Mouse (Mus musculus) liver, embryonic 16.5 days (tissue): Measurements from ENCODE around the gene Gm10563. TPM values are rescaled to one million over a fixed set of nuclear protein-coding genes. Genes with fewer than 3 reads are reported as not detected.
"Not testable (repeated sequence)": the region's sequence is repeated elsewhere in the genome, so short reads cannot be mapped to it uniquely, and the experiment has no call there.

Experiments
- ATAC-seq: fragments of 200-750 bp; cut with Nextera tagmentation; 2 replicates; pipeline ENCODE4 v1.8.0; 2017; ENCODE audit warnings: low read depth, mild to moderate bottlenecking, moderate number of reproducible peaks, moderate library complexity
- H3K27ac ChIP-seq: fragments of 300-500 bp; sonication (generic); 2 replicates; pipeline ENCODE4 v1.5.1; 2014; ENCODE audit warnings: mild to moderate bottlenecking, low read length
- H3K27me3 ChIP-seq: fragments of 300-500 bp; sonication (generic); 2 replicates; pipeline ENCODE4 v1.6.1; 2014; ENCODE audit warnings: low read depth, low read length, mixed read lengths; ENCODE audit not compliant: control insufficient read depth, insufficient read depth
- H3K36me3 ChIP-seq: fragments of 300-500 bp; sonication (generic); 2 replicates; pipeline ENCODE4 v1.6.1; 2014; ENCODE audit warnings: mild to moderate bottlenecking; ENCODE audit not compliant: control insufficient read depth, insufficient read depth
- H3K4me1 ChIP-seq: fragments of 300-500 bp; sonication (generic); 2 replicates; pipeline ENCODE4 v1.6.1; 2014; ENCODE audit warnings: low read depth, low read length, mixed read lengths; ENCODE audit not compliant: control insufficient read depth
- H3K4me2 ChIP-seq: fragments of 300-500 bp; sonication (generic); 2 replicates; pipeline ENCODE4 v1.6.1; 2014; ENCODE audit warnings: low read depth, low read length, mixed read lengths
- H3K4me3 ChIP-seq: fragments of 300-500 bp; sonication (generic); 2 replicates; pipeline ENCODE4 v1.5.1; 2014; ENCODE audit warnings: low read depth, mild to moderate bottlenecking, low read length
- H3K9ac ChIP-seq: fragments of 300-500 bp; sonication (generic); 2 replicates; pipeline ENCODE4 v1.6.1; 2014; ENCODE audit warnings: low read depth, low read length
- H3K9me3 ChIP-seq: fragments of 300-500 bp; sonication (generic); replicated peaks from 2 replicates; pipeline ENCODE4 v1.6.1; 2016; ENCODE audit warnings: low read length; ENCODE audit not compliant: control insufficient read depth
- WGBS: fragments of 180-500 bp; shearing (Covaris S2); extraction: QIAGEN DNeasy Blood & Tissue Kit; methylation state at CpG from one replicate; pipeline ENCODE4 v1.1.7; 2014; ENCODE audit not compliant: insufficient replicate concordance; 5-methylcytosine and 5-hydroxymethylcytosine counted together
- polyA plus RNA-seq: library from polyadenylated mRNA; unstranded; fragments of >200 nt; fragmentation: Nextera tagmentation; extraction: Ambion mirVana; gene quantifications from 2 replicates; pipeline ENCODE4 v1.2.1, GENCODE M21; 2015

Gm10563 gene
- not detected in 2 replicates for polyA plus RNA-seq

DNA sequence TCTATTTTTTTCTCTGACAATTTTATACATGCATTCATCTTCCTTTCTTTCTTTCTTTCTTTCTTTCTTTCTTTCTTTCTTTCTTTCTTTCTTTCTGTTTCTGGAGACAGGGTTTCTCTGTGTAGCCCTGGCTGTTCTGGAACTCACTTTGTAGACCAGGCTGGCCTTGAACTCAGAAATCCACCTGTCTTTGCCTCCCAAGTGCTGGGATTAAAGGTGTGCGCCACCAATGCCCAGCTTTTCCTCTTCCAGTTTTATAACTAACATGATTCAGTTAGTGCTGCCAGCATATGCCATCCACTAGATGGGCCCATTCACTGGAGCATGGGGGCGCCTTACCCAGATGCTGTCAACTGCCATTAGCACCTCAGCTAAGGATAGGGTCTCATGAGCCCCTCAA lies at the start of gene Gm10563:
Gm10563 (minus strand) TSS at position 101 of the 400 bp plus-strand sequence.
- H3K27ac ChIP-seq, H3K9me3 ChIP-seq, H3K4me1 ChIP-seq, H3K27me3 ChIP-seq, H3K4me3 ChIP-seq, H3K9ac ChIP-seq, ATAC-seq, H3K4me2 ChIP-seq: not testable (repeated sequence)
- peaks cover 63% of the 10 kb centered on the region for H3K36me3 ChIP-seq
- WGBS, result 85% methylated on average over 2 of the region's 2 CpGs

DNA sequence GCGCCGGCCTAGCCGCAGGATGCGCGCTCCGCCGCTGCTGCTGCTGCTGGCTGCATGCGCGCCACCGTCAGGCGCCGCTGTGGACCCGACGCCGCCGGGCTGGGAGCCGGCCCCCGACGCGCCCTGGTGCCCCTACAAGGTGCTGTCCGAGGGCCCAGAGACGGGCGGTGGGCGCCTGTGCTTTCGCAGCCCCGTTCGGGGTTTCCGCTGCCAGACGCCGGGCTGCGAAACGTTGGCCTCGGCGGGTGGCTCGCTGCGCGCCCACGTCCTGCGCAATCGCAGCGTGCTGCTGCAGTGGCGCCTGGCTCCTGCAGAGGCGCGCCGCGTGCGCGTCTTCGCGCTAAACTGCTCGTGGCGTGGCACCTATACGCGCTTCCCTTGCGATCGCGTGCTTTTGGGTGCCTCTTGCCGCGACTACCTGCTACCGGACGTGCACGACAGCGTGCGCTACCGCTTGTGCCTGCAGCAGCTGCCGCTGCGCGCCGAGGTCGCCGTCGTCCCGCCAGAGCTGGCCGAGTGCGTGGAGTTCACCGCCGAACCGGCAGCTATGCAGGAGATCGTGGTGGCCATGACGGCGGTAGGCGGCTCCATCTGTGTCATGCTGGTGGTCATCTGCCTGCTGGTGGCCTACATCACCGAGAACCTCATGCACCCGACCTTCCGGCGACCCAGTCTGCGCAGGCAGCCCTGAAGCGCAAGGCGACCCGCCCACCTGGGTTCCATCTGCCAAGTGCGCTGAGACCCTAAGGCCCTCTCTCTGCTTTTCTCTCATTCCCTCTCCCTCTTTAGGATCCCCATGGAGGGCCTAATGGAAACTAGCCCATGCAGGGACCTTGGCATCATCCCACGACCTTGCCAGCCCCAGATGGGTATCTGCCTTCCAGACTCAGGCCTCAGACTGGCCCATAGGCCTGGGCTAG lies 49.5 kb upstream of the Gm10563 start:
- 0 out of 2 replicates have a peak, but pooled peaks have one; percentile 9 for ATAC-seq
- H3K27ac ChIP-seq, result no peak overlapping the region
- peak overlapping the region; percentile 61 for H3K4me3 ChIP-seq

DNA sequence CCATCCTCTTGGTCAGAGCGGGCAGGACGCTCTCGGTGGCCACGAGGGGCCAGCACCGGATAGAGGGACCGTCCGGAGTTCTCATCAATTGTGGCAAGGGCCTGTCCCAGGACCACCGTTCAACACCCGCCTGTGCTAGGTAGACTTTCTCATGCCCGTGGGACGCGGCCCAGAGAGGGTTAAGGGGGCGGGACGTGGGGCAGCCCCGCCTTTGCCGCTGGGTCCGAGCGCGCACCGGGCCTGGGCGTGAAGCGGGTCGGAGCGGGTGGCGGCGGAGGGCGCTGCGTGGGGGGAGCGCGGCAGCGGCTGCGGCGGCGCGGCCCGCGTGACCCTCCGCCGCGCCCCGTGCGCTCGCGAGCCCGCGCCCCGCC lies 48.9 kb upstream of the Gm10563 start, which contains the start of gene Fndc10:
Fndc10 (plus strand) TSS at position 232 of the 371 bp plus-strand sequence.
- 1% methylated on average over 45 of the region's 47 CpGs for WGBS
- Histone ChIP-seq H3K9me3 (no peaks in the 10 kb centered on the region), H3K9ac (peak within 1 kb of the TSS; percentile 40; the same call in 1 of the 2 replicates), H3K27ac (no peak within 1 kb of the TSS), H3K4me2 (peak within 1 kb of the TSS; percentile 76), H3K4me1 (no peaks in the 10 kb centered on the region; the same call in none of the 2 replicates), H3K36me3 (no peaks in the 10 kb centered on the region), H3K27me3 (peaks cover 41% of the 10 kb centered on the region), H3K4me3 (peak within 1 kb of the TSS; percentile 61)
- ATAC-seq, result peak; percentile 31; the same call in 1 of the 2 replicates

More for the DNA sequence above, 49.5 kb upstream of the Gm10563 start:
- 2% methylated on average over 92 of the region's 92 CpGs for WGBS
- Histone ChIP-seq H3K9ac (peak overlapping the region; percentile 40; the same call in 1 of the 2 replicates), H3K36me3 (no peaks in the 10 kb centered on the region), H3K4me2 (peak overlapping the region; percentile 76), H3K9me3 (no peaks in the 10 kb centered on the region), H3K27me3 (peaks cover 41% of the 10 kb centered on the region), H3K4me1 (no peaks in the 10 kb centered on the region; the same call in none of the 2 replicates)

DNA sequence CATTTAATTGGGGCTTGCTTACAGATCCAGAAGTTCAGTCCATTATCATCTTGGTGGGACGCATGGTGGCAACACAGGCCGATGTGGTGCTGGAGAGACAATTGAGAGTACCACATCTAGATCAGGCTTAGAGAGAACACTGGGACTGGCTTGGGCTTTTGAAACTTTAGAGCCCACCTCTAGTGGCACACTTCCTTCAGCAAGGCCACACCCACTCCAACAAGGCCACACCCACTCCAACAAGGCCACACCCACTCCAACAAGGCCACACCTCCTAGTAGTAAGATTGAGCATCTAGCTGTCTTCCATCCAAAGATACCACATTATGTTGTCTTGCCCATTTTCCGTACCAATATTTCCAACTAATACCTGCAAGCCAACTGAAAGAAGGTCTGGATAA lies 47.2 kb upstream of the Gm10563 start:
- ATAC-seq, result no peak
- Histone ChIP-seq H3K9me3 (no peaks in the 10 kb centered on the region), H3K27me3 (peaks cover 41% of the 10 kb centered on the region), H3K4me2 (no peak overlapping the region), H3K9ac (no peak overlapping the region), H3K4me1 (no peaks in the 10 kb centered on the region; the same call in none of the 2 replicates), H3K4me3 (no peak overlapping the region), H3K36me3 (no peaks in the 10 kb centered on the region), H3K27ac (no peak overlapping the region)
- WGBS, result 94% methylated on average over 3 of the region's 3 CpGs

DNA sequence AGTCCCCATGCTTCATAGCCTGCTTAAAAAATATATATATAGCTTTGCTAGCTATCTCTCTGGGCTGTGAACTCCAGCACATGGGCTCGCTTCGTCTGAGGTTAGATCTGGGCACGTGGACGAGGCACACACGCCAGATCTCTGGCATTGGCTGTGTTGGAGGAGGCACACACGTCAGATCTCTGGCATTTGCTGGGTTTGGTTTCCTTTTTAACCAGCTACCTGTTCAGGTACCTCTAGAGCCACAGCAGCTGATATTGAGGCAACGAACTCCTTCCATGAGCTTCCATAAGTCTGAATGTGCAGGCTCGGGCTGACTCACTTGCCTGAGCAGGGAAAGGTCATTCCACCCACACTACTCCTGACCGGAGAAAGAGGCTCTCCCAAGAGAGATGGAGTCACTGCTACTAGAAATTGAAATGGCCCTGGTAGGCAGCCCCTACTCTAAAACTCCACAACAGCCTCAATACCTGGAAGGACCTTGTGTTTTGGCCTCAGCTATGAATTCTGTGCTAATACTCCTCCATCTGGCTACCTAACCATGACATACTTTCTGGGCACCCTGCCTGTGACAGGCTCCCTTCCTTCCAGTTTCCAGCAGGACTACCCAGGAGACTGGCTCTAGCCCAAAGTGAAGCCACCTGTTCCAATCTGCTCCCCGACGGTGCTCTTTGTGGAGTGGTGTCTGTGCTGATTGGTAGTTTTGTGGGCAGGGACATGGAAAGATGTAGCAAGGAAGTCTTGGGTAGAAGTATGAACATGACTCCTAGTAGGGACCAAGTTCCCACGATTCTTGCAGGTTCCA lies 45.6 kb upstream of the Gm10563 start:
- no peaks in the 10 kb centered on the region; the same call in none of the 2 replicates for H3K4me1 ChIP-seq
- H3K27me3 ChIP-seq, result peaks cover 36% of the 10 kb centered on the region
- no peaks in the 10 kb centered on the region for H3K9me3 ChIP-seq
- no peaks in the 10 kb centered on the region for H3K36me3 ChIP-seq
- ATAC-seq, result no peak
- no peak overlapping the region for H3K4me3 ChIP-seq
- no peak overlapping the region for H3K9ac ChIP-seq
- 60% methylated on average over 12 of the region's 12 CpGs for WGBS
- no peak overlapping the region for H3K27ac ChIP-seq
- H3K4me2 ChIP-seq, result no peak overlapping the region

DNA sequence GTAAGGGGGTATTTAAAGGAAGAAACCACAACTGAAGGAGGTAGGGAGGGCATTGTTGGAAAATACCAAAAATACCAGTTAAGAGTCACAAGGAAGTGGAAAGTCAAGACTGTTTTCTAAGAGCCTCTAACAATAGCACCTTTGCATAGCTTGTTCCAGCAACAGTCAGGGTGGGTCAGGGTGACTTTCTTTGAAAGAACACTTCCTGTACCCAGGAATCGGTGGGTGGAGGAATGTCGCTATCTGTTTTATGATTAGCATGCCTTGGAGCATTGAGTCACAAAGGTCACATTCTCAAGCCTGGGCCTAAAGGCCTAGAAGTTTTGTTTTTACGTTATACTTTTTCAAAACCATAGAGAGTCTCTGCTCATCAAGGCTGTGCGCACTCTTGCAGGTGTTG lies 42.6 kb upstream of the Gm10563 start:
- H3K9ac ChIP-seq, H3K36me3 ChIP-seq, H3K27ac ChIP-seq, H3K4me1 ChIP-seq, H3K9me3 ChIP-seq, H3K4me2 ChIP-seq, H3K4me3 ChIP-seq, H3K27me3 ChIP-seq, ATAC-seq: not testable (repeated sequence)
- WGBS, result 76% methylated on average over 4 of the region's 4 CpGs

DNA sequence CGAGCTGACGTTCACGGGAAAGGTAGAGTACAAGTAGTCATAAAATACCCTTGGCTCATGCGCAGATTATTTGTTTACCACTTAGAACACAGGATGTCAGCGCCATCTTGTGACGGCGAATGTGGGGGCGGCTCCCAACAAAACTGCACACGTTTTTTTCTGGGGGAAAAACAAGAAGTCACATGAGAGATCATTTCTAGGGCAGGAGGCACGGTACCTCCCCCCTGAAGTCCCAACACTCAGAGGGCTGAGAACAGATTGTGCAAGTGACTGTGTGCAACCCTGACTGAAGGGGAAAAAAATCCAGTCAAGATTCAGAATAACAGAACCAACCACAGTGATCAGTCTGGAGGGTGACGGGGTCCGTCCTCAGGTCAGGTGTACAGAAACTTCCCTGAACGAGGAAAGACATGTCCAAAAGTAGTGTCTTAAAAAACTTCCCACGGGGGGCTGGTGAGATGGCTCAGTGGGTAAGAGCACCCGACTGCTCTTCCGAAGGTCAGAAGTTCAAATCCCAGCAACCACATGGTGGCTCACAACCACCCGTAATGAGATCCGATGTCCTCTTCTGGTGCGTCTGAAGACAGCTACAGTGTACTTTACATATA lies 38.6 kb upstream of the Gm10563 start:
- not testable (repeated sequence) for H3K4me2 ChIP-seq, ATAC-seq, H3K27ac ChIP-seq, H3K27me3 ChIP-seq, H3K9me3 ChIP-seq, H3K4me1 ChIP-seq, H3K36me3 ChIP-seq, H3K4me3 ChIP-seq, H3K9ac ChIP-seq
- 77% methylated on average over 15 of the region's 19 CpGs for WGBS

DNA sequence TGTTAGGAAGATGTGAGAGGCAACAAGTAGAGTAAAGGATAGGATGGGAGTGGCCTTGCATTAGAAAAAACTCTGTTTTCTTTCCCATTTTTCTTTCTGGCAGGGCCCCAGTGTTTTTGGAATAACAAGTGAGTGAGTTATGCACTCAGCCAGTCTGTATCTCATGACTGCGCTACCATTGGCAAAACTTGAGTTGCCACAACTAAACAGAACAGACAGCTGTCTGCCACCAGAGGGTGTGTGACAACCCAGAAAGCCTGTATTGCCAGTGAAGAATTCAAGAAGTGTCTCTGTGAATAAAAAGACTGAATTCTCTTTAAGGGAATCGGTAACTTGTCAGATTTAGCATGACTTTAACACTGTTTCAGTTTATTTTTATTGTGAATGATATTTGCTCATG lies 30.8 kb upstream of the Gm10563 start:
- Histone ChIP-seq H3K4me1 (no peaks in the 10 kb centered on the region), H3K4me3 (no peak overlapping the region), H3K27ac (no peak overlapping the region), H3K27me3 (no peaks in the 10 kb centered on the region), H3K4me2 (no peak overlapping the region), H3K9ac (no peak overlapping the region), H3K9me3 (no peaks in the 10 kb centered on the region), H3K36me3 (no peaks in the 10 kb centered on the region)
- WGBS, result 60% methylated on average over 2 of the region's 2 CpGs
- ATAC-seq, result no peak
